Mouse (Mus musculus) hindlimb bud, embryonic 11.5 days (tissue): Measurements from ENCODE around the gene Guf1.
A peak's percentile ranks its signal among the peaks of the same experiment; 100 is the strongest.

Experiments used
- DNase-seq: peaks from one replicate; pipeline ENCODE4 v3.0.0-alpha.2; 2012; ENCODE audit warnings: low read depth, low spot score; ENCODE audit errors: extremely low spot score

Gene Guf1

GRCm38 (mm10) chr5:69556628-69557403 is at the start of gene Guf1:
TSS of gene Guf1 (plus strand) at chr5:69556923.
- DNase-seq, result peak; percentile 61

- DNase-seq, result no peak
Observed at GRCm38 (mm10) chr5:69507045-69507444, 49.7 kb upstream of the Guf1 start.

DNA sequence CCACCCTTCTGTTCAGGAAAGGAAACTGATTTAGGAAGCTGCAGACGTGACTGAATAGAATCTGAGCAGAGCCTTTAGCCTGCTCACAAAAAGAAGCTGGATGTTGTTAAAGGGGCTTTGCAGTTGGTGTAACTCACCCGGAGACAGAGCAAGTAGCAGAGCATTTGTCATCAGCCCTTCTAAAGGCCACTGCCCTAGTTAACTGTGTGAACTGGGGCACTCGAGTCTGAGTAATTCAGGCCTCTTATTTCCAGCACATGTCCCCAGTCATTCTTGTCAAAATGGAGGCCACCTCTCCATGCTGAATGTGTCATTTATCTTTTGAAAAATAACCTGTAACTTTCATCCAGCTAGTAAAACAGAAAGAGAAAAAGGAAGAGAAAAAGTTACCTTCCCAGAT is 45.1 kb upstream of the Guf1 start:
- DNase-seq, result no peak

- no peak for DNase-seq
Observed at GRCm38 (mm10) chr5:69512203-69512602, 44.5 kb upstream of the Guf1 start.

DNA sequence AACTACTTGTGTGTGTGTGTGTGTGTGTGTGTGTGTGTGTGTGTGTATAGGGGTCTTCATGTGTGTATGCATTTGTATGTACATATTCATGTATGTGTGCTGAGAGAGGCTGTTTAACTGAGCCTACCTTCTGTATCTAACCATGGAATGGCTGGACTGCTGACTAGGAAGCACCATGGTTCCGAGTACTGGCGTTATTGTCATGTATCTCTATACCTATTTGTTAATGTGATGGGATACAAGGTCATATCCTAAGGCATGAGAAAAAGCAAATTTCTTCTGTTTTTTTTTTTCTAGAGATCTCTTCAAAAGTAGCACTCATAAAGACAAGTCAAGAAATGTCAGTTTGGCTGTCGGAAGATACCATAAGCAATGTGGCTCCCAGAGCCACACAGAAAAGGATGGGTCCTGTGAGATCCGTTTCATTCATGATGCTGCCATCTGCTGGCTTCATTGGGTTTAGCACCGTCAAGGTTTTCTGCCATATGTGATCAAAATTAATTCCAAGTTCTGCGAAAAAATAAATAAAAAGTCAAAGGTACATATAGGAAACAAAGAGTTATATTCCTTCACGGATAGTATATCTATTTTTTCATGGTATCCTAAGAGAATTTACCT is 36.0 kb upstream of the Guf1 start:
- peak; percentile 35 for DNase-seq

DNA sequence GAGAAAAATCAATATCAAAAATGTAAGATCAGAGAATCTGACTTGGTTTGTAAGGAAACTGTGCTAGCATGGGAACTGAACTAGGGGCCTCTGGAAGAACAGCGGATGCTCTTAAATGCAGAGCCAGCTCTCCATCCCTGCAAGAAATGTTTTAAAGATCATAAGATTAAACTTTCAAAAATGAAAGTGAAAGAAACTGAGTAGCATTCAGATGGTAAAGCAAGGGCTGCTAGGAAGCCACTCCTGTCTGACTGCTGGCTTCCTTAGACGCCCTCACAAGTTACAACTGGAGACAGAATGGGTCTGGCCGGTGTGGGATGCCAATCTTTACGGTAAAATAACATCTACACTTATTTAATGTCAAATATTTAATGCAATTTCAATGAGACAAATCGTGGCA is 34.7 kb upstream of the Guf1 start:
- DNase-seq, result no peak

DNA sequence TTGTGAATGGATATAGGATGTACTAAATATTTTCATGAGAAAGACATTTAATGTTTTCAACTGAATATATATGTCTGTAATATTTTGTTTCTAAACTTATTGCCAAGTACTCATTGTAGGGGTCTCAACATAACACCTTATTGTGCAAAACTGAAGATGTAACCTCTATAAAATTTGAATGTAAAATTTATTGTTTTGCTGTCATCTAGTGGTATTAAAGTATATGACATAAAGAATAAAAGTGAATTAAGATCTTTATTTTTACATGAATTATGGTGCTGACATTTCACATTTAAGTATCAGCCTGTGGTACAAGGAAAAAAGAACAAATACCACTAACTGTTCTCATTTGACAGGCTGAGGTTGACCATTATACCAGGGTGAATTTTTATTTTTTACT is 32.8 kb upstream of the Guf1 start:
- DNase-seq, result no peak

DNA sequence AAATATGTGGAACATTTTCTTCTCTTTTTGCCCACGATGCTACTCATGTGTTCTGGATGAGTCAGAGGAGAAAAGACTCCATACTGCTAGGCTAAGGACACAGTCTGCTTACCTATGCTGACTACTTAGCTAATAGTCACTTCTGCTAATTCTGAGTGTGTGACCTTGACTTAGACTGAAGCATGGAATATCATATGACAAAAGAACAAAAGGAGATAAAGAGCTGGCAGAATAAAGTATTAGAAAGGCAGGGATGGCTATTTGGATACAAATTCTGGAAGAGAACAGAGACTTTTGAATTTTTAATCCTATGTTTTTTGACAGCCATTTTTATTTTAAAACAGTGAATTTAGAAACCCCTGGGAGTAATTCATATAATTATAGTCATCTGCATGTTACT is 15.0 kb upstream of the Guf1 start:
- DNase-seq, result no peak

- no peak for DNase-seq
Observed at GRCm38 (mm10) chr5:69542489-69542888, 14.2 kb upstream of the Guf1 start, which contains the start of gene Yipf7. TSS of gene Yipf7 (minus strand) at chr5:69542648.

DNA sequence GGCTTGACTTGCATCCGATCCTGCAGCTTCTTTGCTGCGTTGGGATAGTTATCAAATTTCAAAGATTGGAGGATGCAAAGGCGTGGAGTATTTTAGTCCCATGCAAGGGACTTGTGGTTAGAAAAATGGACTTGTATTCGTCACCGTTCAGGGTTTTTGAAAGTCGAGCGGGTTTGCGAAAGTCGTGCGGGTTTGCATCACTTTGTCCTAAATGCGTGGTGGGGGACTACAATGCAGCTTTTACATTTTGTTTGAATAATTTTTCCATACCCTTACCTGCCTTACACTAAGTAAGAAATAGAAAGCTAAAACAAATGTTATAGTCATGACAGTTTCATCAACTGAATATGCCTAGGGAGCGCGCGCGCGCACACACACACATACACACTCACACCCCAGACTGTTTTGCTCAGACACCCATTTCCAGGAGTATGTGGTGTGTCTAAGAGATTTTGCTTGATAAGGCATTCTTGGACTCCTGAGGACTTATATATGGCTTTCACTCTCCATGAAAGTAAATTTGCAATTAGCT is 747 bp downstream of the Guf1 start:
- no peak for DNase-seq

DNA sequence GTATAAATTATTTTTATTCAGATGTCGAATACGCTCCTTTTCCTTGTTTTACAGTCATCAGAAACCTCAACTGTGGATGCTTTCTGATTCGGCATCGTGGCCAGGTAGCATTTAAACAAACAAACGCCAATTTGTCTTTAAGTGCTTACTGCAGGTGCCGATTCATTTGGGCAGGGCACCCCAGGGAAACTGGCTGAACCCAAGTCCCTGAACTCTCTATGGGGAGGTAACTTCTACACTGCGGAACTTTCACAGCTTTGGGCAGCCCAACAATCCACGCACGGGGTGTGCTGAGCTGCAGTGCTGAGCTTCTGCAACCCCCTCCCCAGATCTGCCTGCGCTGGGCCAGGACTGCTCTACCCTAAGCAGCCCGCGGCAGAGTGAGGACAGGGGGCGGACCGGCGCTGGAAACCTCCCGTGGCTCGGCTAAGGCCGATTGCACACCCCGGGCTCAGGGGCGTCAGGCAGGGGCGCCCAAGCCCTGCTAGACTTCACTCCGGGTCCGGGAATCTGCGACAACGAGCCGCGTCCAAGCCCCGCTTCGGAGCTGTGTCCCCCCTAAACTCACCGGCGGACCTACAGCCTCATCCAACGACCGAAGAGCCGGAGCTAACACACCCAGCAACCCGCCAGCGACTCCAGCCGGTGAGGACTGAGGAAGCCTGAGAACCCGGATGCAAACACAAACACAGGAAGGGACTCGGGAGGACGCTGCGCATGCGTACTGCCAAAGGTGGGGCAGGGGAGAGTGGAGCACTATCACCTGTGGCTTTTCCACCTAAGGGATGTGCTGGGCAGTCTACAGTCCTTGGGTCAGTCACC is 35.1 kb downstream of the Guf1 start, which contains the start of gene Gnpda2:
Gene Gnpda2 (minus strand): TSS at position 701 of the 822 bp plus-strand sequence.
- peak; percentile 79 for DNase-seq

DNA sequence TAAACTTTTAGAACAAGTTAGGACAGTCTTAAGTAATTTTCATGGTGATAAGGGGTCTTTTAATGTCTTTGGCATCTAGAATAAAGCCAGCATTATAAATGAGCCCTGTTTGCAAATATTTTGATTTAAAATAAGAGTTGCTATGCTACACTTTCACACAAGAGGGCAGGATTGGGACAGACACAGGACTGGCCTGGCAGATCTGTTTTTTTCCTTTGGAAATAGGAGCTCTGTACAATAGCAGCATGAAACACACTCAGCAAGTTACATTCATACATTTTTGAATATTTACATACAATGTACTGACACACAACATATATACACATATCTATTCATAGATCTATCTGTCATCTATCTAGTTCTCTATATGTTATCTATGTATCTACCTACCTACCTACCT is 44.3 kb downstream of the Guf1 start:
- no peak for DNase-seq

- peak; percentile 35 for DNase-seq
Observed at GRCm38 (mm10) chr5:69613209-69613796, 56.6 kb downstream of the Guf1 start.

DNA sequence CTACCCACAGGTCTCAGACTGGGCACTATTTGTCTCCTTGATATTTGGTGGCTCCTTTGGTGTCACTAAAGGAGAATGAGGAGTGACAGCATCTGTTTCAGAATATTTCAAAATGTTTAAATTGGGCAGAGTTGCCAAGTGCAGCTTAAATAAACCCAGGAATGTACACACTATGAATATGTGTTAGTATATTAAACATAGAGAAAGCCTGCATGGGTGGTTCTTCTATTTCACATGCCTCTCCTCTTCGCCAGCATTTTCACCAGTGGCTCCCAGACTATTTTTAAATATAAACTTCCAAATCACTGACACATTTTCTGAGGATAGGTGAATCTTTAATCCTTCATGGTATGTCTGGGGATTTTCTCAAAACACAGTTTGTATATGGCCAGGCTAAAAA is 64.2 kb downstream of the Guf1 start:
- no peak for DNase-seq
